Mouse (Mus musculus) heart, adult 8-10 months (tissue): ENCODE measurements around the gene Rpusd4. TPM values are rescaled to one million over a fixed set of nuclear protein-coding genes. Genes with fewer than 3 reads are reported as not detected.

Experiments used
- DNase-seq: peaks from one replicate; pipeline ENCODE4 v3.0.0; 2022; ENCODE audit warnings: low spot score
- total RNA-seq, 4 experiments: library from RNA; stranded (reverse); gene quantifications; 2 replicates each; pipeline ENCODE4 v1.2.4; 2022

Rpusd4 gene
- total RNA-seq, 4 experiments from 2014 or later, result 12.7 to 14.5 (median 13.7) TPM

DNA sequence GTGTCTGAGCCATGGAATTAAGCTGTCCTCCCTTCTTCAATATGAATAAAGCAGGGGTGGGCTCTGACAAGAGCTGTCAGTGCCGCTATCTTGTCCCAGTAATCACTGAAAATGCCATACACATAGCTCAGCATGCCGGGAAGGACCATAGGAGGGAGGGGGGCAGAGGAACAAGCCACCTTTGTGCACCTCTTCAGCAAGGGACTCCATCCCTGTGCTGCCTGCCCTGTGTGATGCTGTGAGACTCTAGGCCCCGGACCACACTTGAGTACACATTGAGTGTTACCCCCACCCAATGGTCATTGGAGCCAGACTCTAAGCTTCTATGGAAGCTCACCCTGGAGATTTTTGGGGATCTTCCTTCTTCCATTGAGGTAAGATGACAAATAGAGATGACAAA is 18.7 kb downstream of the Rpusd4 start:
- DNase-seq, result no peak

DNA sequence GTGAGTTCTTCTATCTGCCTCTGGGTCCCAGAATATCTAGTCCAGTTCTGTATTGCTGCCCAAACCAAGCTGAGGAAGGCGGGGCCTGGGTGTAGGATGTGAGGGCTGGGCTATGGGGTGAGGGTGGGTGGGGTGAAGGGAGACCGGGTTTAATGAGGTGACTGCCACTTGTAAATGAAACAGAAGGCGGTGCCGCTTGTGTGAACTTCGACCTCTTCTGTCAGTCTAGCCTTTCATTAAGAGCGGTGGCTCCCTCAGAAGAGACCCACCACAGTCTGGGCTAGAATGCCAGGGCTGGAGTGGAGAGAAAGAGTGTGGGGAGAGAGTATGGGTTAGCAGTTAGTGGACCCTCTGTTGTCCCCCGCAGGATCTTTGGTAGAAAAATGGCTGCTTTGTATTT is 22.3 kb downstream of the Rpusd4 start:
- DNase-seq, result no peak

DNA sequence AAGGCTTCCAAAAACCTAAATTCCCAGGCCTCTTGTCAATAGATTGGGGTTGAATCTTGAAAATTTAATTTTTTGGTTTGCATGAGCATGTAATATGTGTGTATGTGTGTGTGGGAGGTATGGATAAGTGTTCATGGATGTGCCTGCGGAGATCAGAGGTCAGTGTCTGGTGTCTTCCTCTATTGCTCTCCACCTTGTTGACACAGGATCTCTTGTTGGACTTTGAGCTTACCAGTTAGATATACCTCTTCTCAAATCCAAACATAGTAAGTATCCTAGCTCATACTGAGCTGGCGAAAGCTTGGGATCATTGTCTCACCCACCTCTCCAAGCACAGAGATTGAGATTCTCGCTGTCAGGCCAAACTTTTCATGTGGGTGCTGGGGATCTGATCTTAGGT is 22.8 kb downstream of the Rpusd4 start:
- no peak for DNase-seq

DNA sequence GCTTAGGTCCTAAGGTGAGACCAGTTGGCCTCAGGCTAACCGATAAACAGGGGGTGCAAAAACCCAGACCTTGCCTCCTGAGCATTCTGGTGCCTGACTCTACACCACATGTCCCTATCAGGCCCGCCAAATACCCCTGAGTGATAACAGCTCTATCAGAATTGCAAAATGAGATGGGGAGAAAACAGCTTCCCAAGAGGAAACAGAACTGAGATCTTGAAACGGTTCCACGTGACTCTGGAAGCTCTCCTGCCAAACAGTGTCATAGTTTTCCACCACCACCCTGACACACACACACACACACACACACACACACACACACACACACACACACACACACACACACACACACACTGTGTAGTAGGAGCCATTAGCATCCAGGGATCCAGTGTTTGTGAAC is 23.3 kb downstream of the Rpusd4 start:
- DNase-seq, result peak; percentile 45

DNA sequence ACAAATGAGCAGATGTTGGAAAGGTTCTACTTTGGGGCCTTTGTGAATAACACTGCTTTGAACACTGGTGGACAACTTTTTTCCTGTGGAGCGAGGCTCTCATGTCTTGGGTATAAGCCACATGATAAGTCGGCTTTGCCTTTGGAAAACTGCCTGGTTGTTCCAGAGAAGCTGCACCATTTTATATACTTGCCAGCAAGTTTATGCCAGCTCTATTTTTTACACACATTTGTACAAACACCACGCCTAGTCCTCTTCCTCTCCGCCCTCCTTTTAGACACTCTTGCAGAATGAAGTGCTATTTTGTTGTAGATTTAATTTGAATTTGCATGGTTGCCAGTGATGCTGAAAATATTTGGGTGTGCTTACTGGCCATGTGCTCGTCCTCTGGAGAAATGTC is 25.8 kb downstream of the Rpusd4 start:
- DNase-seq, result peak; percentile 72

DNA sequence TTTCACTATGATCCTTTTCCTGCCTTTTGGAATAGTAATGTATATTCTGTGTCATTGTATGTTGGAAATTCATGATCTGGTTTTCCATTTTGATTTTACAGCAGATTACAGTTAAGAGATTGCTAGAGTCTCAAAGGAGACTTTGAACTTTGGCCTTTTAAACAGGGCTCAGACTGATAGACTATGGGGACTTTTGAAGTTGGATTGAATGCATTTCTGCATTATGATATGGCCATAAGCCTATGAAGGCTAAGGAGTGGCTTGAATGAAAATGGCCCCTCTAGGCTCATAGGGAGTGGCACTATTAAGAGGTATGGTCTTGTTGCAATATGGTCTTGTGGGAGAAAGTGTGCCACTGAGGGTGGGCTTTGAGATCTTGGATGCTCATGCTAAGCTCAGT is 30.1 kb downstream of the Rpusd4 start:
- DNase-seq, result no peak

DNA sequence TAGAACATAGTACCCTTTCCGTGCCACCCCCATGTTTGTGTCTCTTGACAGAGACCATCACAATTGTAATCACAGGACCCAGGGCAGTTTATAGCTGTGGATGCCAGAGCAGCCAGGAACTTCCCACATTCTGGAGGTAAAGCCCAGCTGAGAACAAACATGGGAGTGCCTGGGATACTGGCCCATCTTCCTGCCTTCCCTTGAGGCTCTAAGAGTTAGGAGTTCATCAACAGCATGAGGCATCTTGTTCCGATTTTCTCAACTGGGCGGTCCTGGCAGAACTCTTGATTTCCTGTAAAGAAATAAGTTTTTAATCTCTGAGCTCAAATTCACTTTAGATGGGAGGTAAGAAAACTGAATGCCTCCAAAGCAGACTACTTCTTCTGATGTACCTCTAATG is 34.5 kb downstream of the Rpusd4 start:
- DNase-seq, result no peak

DNA sequence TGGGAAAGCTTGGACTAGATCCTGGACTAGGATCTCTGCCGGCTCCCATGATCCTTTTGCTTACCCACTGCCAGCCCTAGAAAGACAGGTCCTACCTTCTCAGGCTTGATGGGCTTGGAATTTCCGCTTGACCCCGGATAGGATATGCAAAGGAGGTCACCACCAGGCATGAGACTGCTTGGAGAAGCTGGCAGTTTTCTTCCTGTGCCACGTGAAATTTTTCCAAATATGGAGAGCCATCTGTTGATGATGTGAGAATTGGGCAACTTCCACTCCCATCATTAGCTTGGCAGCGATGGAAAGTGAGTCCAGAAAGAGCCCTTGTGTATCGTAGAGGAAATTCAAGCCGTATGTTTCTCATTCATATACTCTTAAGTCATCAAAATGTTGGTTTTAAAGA is 39.8 kb downstream of the Rpusd4 start:
- DNase-seq, result no peak

DNA sequence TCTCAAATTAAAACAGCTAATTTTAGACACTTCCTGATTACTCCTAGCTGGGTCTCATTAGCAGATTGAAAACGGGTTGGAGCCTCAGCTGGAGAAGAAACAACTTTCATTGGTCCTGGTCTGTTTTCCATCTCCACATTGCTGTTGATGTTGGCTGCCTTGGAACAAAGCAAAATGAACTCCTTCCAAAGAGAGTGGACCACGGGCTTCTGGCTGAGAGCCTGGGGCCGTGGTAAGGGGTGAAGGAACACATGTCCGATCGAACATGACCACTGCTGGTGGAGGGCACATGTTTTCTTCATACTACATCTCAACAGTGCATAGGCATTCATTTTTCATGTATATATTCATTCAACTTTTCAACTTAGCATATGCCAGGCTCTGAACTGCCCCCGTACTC is 42.7 kb downstream of the Rpusd4 start:
- no peak for DNase-seq

DNA sequence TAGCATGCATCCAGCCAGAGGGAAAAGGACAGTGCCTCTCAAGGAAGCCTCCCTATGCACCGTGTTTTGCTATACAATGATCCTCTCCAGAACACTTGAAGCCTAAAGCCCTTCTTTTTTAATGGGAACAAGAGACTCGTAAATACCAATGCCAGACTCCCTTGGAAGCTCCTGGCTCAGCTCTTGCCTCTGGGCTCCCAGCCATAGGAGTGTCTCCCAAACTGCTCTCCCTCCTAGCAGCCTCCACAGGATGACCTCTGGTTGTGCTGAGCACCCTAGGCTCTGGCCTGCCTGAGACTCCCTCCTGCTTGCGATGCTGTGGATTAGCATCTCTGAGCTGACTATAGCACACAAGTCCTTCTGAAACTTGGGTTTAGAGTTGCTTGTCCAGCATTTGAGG is 44.9 kb downstream of the Rpusd4 start:
- DNase-seq, result peak; percentile 61

DNA sequence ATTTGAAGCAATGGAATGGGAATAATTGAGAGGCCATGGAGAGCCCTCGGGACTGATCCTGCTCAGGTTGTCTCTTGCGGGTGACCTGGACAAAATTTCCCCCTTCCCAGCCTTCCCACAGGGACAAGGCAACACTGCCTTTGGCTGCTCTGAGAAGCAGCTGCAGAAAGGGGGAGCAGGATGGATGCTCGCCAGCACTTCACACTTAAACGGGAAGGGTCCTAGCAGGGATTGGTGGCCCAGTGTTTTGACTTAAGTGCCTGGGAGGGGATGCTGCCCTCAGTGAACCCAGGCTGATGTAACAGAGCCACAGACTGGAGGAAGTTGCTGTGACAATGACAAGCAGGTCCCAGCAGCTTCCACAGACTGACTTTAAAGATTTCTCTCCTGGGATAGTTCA is 45.9 kb downstream of the Rpusd4 start:
- DNase-seq, result no peak

DNA sequence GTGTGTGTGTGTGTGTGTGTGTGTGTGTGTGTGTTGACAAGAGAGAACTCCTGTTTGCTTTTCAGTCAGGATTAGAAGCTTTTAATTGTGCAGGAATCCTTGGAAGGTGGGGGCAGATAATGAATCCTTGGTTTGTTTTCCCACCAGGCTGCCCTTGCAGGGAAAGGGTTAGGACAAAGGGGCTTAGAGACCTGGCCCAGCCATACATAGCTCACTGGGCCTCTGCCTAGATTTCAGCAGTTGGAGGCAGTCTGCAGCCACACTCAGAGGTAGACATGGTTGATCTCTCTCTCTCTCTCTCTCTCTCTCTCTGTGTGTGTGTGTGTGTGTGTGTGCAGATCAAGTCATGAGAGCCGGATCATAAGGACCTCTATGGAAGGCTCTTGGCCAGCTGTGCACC is 46.6 kb downstream of the Rpusd4 start:
- DNase-seq, result no peak

DNA sequence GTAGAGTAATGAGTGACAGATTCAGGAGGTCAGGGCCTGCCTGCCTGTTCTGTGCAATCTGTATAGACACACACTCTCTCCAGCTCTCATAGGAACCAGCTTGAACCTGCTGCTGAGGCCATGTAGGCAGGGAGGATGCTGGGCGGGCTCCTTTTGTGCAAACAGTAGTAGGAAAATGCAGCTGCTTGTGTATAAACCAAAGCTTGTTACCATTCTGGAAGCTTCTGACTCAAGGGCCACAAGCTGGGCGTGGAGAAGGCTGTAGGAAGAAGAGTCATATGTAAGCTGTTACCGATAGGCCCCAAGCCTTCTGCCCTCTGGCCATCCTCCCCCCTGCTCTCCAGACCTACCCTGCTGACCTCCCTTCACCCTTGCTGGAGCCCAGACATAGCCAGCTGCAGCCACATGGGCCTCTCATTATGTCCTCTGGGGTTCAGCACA is 49.1 kb downstream of the Rpusd4 start:
- DNase-seq, result no peak

DNA sequence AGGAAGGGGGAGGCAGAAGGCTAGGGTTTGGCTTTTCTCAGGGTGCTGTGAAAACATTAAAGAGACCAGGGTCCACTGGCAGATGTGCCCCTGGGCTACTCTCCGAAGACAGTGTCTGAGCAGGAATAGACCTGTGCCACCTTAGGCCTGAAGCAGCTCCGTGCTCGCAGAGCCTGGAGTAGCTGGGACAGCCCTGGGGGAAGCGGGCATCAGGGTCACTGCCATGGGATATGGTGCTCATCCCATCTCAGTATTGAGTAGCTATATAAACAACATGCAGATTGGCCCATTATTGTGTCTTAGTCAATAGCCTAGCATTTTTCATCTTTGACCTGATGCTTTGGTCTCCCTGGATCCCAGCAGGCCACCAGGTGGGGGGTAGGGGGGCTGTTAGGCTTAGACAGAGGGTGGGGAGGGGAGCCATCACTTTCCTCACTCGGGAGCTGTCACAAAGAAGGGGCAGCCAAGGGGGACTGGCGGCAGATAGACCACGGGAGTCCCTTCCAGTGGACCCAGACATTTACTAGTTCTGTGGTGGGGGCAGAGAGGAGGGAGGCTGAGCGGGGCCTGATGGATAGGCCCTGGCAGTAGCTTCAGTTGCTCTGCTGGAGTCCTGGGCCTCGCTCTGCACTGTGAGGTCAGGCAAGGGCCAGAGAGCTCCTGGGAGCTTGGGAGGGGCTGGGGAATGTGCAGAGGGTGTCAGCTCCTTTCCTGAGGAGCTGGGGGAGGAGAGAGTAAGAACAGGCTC is 49.7 kb downstream of the Rpusd4 start:
- no peak for DNase-seq

DNA sequence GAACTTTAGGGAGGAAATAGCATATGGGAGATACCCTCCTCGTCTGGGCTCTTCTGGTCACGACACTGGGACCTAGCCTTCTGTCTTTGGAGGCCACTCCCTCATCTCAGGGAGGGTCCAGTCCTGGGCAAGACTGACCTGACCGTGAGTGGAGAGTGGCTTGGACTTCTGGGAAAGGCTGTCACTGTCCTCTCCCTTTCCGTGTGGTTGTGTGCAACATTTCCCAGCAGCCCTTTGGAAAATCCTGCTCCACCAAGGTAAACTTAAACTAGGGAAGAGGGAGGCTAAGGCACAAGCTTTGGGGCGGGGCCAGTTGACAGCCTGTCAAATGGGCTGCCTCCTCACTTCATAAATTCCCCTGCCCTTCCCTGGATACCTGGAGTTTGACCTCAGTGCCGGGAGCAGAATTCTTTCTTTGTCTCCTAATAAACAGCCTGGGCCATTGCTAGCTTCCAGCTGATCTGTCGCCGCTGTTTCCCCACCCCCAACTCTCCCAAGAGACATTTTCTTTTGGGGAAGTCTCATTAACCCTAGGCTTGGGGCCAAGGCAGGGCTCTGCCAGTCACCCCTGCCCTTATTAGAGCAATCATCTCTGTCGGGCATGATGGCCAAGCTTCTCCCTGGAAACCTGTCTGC is 51.0 kb downstream of the Rpusd4 start:
- no peak for DNase-seq

DNA sequence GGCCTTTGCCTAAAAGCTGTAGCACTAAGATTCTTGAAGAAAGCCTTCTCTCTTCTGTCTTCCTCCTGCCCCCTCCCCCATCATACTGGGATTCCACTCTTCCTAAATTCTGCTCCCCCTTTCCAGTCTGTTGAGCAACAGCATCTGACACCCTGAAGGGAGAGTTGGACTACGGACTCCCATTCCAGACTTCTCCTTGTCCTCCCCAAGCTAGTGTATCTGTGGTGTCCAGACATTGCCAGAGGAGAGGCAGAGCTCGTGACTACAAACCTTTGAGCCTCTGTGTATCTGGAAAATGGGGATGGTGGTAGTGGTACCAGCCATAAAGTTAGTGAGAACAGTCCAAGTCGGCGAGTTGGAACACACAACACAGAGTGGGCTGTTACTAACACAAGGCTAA is 52.6 kb downstream of the Rpusd4 start:
- no peak for DNase-seq

DNA sequence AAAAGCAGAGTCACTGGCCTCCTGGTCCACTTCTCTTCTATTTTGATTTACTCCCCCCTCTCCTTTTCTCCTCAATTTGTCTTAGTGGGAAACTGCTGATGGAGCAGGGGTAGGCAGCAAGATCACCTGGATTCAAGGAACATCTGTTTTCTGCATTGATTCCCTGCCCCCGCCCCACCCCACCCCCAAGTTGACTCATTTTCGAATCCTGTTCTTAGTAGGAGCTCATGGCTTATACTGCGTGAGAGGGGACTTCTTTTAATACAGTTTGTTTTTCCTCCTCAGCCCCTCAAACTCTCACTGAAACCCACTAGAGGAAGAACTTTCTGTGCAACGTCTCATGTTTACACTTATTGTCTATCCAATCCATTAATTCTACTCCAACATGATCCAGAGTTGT is 56.3 kb downstream of the Rpusd4 start:
- no peak for DNase-seq

DNA sequence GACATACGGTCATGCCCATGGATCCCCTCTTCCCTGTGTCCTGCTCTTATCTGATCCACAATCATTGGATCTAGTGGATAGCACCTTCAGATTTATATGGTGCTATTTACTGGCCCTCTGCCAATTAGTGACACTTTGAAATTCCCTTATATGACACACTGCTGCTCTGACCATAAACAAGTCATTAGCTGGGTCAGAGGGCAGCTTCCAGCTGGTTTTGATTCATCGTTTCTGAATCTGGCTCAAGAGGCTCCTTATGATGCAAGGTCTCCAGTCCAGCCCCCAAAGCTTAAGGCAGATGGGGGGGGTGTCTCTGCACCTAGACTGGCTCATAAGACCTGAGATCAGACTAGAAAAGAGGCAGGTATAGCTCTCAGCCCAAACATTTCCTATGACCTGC is 56.9 kb downstream of the Rpusd4 start:
- no peak for DNase-seq

DNA sequence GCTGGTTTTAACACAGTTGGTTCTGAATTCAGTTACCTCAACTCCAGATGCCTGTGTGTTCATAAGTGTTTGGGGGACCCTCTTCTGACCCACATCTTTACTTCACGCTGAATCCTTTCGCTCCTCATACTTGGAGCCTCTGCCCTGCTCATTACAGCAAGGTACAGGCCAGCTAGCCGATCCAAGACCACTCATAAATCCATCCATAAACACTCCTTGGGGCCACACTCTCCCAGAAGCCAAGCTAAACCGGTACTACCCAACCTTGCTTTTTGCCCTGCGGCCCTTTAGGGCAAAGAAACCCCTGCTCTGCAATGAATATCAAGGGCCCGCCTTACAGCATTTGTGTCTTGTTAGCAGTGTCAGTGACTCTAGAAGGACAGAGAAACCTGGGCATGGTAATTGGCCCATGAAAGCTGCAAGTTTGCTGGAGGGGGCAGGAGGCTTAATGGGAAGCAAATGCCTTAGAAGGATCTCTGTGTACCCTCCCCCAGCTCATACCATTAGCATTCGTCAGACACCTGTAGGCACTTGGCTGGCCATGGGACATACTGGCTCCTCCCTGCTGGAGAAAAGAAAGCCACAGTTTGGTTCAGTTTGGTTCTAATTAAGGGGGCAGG is 59.1 kb downstream of the Rpusd4 start:
- DNase-seq, result no peak
